Mouse (Mus musculus) testis, adult 10 weeks (tissue): ENCODE measurements around the gene Dag1. TPM values are rescaled to one million over a fixed set of nuclear protein-coding genes. Genes with fewer than 3 reads are reported as not detected.

ENCODE experiments used
- polyA plus RNA-seq: library from polyadenylated mRNA; stranded (reverse); fragments of 350-450 nt; fragmentation: Illumina TruSeq; extraction: RNeasy Lipid Tissue Mini Kit (QIAGEN cat#74804); gene quantifications from one replicate; pipeline ENCODE4 v1.2.3, GENCODE M21; 2014; ENCODE audit warnings: low read depth, low replicate concordance

Gene Dag1
- polyA plus RNA-seq, result 10.4 TPM

DNA sequence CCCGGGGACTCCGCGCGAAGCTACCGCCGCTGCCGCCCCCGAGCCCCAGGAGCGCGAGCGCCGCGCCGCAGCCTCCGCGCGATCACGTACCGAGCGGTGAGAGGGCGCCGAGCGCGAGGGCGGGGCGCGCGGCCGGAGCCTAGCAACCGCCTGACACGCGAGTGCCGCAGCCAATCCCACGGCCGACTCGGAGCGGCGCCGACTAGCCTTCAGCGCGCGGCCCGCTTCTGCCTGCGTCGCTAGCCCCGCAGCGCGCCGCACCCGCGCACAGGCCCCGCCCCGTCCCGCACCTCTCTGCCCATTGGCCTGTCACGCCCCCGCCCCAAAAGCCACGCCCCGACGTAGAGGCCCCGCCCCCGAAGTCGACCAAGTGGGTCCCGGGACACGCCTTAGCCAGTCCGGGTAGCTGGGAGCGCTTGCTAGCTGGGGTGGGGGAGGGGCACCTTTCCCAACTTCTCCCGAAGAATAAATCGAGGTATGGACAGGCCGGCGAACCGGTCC is at the start of gene Dag1:
Dag1 (minus strand) TSS at position 269 of the 501 bp plus-strand sequence.

DNA sequence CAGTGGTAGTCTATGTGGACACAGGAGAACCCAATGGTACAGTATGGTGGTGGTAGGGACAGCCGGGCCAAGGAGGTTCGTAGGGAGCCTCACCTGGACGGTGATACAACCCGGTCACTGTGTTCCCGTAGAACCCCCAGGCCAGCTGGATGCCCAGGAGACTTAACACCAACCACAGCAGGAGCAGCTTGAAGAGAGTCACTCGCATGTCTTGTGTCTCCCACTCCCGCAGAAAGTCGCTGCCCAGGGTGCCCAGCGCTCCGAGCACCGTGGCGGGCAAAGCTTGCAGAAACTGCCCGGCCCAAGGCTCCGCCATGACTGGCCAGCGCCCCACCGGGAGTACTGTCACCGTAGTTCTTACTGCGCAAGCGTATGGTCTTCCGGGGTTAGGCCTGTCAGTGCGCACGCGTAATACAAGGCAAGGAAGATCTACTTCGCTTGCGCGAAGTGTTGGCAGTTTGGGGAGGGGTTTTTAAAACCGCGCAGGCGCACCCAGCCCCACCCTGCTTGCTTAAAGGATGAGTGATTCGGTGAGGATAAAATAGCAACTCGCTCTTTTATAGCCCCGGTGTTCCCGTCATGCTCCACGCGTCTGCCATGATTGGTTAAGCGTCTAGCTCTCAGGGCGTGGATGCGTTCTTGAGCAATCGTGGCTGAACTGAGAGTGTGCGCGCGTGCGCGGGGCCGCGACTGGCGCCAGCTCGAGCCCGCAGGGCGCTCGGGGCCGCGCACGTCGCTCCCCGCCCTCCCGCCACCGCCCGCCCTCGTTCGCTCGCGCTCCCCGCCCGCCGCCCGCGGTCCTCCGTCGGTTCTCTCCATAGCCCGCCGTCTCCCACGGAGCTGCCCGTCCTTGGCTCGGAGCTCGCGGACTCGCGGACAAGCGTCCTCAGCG is 42.1 kb upstream of the Dag1 start, which contains the start of the genes Rhoa and Tcta:
Rhoa (plus strand) TSS at position 501 of the 892 bp plus-strand sequence.
Tcta (minus strand) TSS at position 532 of the 892 bp plus-strand sequence.

DNA sequence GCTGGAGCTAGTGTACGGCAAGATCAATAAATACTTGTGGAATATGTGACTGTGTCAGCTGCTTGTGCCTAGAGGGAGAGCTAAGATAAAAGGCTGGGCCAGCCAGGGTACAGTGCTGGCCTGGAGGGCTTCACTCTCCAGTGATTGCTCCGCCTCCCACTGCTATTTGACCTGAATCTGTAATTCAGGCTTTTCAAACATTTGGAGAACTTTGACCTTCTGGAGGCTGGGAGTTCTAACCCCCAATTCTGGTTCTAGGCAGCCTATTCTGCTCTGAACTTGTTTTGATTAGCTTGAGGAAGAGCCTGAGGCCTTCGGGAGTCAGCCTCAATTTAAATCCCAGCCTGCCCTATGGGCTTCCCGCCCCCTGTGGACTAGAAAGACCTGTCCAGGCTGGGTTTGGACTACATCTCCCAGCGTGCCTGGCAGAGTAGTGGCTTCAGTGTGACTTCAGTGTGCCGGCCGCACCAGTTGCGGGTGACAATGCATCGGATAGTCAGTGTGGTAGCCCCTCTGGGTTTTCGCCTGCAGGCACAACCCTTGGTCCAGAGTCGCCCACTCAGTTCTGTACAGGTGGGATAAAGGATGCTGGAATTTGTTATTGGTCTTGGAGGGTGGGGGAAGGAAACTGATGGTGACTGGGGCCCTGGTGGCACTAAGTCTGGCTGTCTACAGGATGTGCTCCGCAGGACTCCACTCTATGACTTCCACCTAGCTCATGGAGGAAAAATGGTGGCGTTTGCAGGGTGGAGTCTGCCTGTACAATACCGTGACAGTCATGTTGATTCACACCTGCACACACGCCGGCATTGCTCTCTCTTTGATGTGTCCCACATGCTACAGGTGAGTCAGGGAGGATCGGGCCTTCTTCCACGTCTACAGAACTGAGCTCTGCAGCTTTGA is 32.9 kb upstream of the Dag1 start, which contains the start of gene Amt:
Amt (plus strand) TSS at position 401 of the 903 bp plus-strand sequence.

DNA sequence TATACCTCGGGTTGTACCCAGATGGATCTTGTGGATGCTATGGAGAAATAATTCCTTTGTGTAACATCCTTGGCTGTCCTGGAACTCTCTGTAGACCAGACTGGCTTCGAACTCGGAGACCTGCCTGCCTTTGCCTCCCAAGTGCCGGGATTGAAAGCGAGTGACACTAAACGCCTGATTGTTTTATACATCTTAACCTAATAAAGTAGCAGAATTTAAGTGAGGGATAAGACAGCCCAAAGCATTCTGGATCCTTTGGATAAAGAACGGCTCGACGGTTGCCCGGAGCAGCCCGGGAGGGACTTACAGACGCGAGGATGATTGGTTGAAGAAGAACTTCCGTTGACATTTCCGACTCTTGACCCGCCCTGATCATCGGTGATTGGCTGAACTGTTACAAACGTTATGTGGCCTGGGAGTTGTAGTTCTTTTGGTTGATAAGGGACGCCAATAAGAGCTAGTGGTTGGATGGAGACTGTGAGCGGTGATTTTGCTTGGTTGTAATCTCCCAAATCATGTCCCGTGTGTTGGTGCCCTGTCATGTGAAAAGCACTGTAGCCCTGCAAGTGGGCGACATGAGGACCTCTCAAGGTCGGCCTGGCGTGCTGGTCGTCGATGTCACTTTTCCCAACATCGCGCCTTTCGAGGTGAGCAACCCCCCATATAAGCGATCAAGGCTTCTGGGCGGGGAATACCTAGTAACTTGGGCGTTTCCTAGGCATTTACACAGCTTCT is 26.4 kb upstream of the Dag1 start, which contains the start of gene Nicn1:
Nicn1 (plus strand) TSS at position 414 of the 735 bp plus-strand sequence.

DNA sequence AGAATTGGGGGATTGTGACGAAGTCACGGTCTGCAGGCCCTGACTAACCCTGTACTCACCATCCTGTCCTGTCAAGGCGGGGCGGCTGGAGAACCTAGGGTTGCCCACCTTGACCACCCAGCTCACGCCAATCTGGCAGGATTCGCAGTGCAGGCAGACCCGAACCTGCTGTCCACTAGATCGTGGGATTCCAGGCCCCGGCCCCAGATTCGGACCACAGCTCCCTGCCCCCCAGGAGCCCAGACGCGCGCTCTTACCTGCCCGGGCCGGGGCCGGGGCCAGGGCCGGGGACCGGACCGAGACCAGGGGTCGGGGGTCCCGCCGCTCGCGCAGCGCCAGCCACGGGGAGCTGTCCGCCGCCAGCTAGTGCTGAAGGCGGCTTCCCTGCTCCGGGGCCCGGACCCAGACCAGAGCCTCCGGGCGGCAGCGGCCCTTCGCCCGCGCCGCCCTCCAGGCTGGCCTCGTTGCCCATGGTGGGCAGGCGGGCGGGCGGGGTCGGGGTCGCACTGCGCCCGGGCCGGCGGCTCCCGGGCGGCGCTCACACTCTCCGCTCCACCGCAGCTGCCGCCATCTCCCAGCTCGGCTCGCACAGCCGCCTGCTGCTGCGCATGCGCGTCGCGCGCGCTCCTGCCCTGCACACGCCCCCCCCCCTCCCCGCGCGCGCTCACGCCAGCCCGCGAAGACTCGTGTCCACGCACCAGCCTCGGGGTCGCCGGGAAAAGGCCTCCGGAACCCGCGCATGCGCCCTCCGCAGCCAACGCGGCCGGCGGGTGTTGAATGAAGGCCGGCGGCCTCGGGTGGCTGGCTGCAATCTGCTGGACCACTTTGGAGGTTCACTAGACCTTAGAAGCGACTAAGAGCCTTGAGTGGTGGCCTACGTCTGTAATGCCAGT is 73.7 kb downstream of the Dag1 start, which contains the start of gene Bsn:
Bsn (minus strand) TSS at position 598 of the 893 bp plus-strand sequence.

Other genes with a start within 250 kb of the Dag1 start
- 1.0 TPM for gene Gmppb, start 214.7 kb downstream of the Dag1 start, polyA plus RNA-seq
- 0.10 TPM for gene Amigo3, start 210.8 kb downstream of the Dag1 start, polyA plus RNA-seq
- not detected for gene Mst1, start 183.5 kb downstream of the Dag1 start, polyA plus RNA-seq
- gene Rnf123, start 180.6 kb downstream of the Dag1 start, polyA plus RNA-seq, result 1.8 TPM
- gene Apeh, start 169.4 kb downstream of the Dag1 start, polyA plus RNA-seq, result 6.3 TPM
- 0.27 TPM for gene Bsn, start 73.6 kb downstream of the Dag1 start, polyA plus RNA-seq
- gene Nicn1, start 26.5 kb upstream of the Dag1 start, polyA plus RNA-seq, result 24.1 TPM
- 1.4 TPM for gene Amt, start 32.9 kb upstream of the Dag1 start, polyA plus RNA-seq
- gene Rhoa, start 42.2 kb upstream of the Dag1 start, polyA plus RNA-seq, result 114 TPM
- gene Tcta, start 42.2 kb upstream of the Dag1 start, polyA plus RNA-seq, result 17.0 TPM
- gene Gpx1, start 74.9 kb upstream of the Dag1 start, polyA plus RNA-seq, result 1.8 TPM
- 93.9 TPM for gene Usp4, start 83.9 kb upstream of the Dag1 start, polyA plus RNA-seq
- 278 TPM for gene 1700102P08Rik, start 128.8 kb upstream of the Dag1 start, polyA plus RNA-seq
- 8.6 TPM for gene Ccdc36, start 164.5 kb upstream of the Dag1 start, polyA plus RNA-seq
- gene BC048562, start 172.5 kb upstream of the Dag1 start, polyA plus RNA-seq, result 10.4 TPM
- 3.0 TPM for gene Ccdc71, start 196.6 kb upstream of the Dag1 start, polyA plus RNA-seq
- gene Klhdc8b, start 197.6 kb upstream of the Dag1 start, polyA plus RNA-seq, result 1.3 TPM
- gene Lamb2, start 215.8 kb upstream of the Dag1 start, polyA plus RNA-seq, result 2.0 TPM
- gene Usp19, start 226.6 kb upstream of the Dag1 start, polyA plus RNA-seq, result 14.4 TPM
- gene Qars, start 243.7 kb upstream of the Dag1 start, polyA plus RNA-seq, result 74.8 TPM